In the genomic region with DNA sequence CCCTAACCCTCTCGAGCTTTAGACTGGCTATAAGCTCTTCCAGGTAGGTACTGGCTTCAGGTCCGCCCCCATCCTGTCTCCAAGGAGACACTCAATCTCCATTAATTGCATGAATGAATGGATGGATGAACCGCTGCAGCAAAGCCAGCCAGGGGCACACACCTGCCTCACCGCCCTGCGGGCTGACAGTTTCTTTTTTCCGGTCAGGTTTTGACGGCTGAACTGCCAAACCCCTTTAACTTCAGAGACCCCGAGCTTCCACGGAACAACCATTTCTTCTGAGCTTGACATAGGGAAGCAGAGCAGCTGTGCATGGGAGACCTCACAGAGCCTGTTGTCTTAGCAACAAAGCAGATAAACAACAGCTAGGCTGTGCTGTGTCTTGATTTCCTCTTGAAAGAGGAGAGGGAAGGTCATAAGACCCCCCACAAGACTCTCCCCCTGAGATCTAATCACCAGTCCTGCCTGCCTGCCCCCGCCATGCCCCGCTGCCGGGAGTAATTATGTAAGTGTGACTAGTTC, we compare ENCODE assay signal across 10 mouse cellular contexts. TPM values are rescaled to one million over a fixed set of nuclear protein-coding genes. Genes with fewer than 3 reads are reported as not detected.
DNase-seq lines count a peak whose midpoint lies in the region; ATAC-seq lines count a peak whose summit lies in the region.
"Had no signal": no experiment of that assay in that cellular context is flagged by ENCODE, and none has a peak within 500 bp of the region (broad histone marks: within the 10 kb centered on the region; RNA-seq: fewer than 3 reads in every experiment).

No protein-coding gene starts in this region.

- H3K4me2 ChIP-seq in forebrain, embryonic 16.5 days (ENCODE audit: low read length) = no peak overlapping the region
- H3K4me2 ChIP-seq: liver, embryonic 11.5 days had no signal

- WGBS in forebrain, embryonic 16.5 days = 44% methylated on average over 12 of the region's 12 CpGs
- 31% methylated on average over 12 of the region's 12 CpGs for WGBS in midbrain, embryonic 10.5 days

- intact Hi-C loops in heart, postnatal 10 days (cut with DNase I) = no loop called here

- H3K27me3 ChIP-seq in forebrain, embryonic 16.5 days (replicated peaks; ENCODE audit: control insufficient read depth, insufficient read depth, low read length) = no peaks in the 10 kb centered on the region
- peaks cover 12% of the 10 kb centered on the region; the same call in 1 of the 2 replicates for H3K27me3 ChIP-seq in midbrain, embryonic 10.5 days (ENCODE audit: low read depth, poor library complexity, severe bottlenecking)
- H3K27me3 ChIP-seq: Patski had no signal

- H3K36me3 ChIP-seq in forebrain, embryonic 16.5 days (ENCODE audit: control insufficient read depth, insufficient read depth) = no peaks in the 10 kb centered on the region
- H3K36me3 ChIP-seq in midbrain, embryonic 10.5 days = no peaks in the 10 kb centered on the region

- no peak overlapping the region for H3K9ac ChIP-seq in forebrain, embryonic 16.5 days (replicated peaks; ENCODE audit: low read depth, low read length)

- peaks cover 11% of the 10 kb centered on the region; the same call in 1 of the 2 replicates for H3K4me1 ChIP-seq in forebrain, embryonic 16.5 days (replicated peaks; ENCODE audit: control insufficient read depth, insufficient read depth, low read length)
- H3K4me1 ChIP-seq in midbrain, embryonic 10.5 days = peaks cover 50% of the 10 kb centered on the region

- no peak overlapping the region for H3K4me3 ChIP-seq in forebrain, embryonic 16.5 days (replicated peaks; ENCODE audit: low read length)
- H3K4me3 ChIP-seq in midbrain, embryonic 10.5 days = no peak overlapping the region

- peak; percentile 88 for DNase-seq in heart, adult 11 months
- DNase-seq in heart, postnatal 10 days = no peak
- DNase-seq in R1 (ENCODE audit: low read depth, low spot score) = peak; percentile 70
- peak; percentile 59 for DNase-seq in midbrain, embryonic 10.5 days (ENCODE audit: low spot score)
- DNase-seq in ovary, postnatal 14 days (ENCODE audit: low spot score) = no peak
- DNase-seq in adrenal gland, postnatal 4 days (ENCODE audit: low spot score in 2 of 2) = no peak

- peaks cover 2% of the 10 kb centered on the region; the same call in 1 of the 2 replicates for H3K9me3 ChIP-seq in forebrain, embryonic 16.5 days (ENCODE audit: control insufficient read depth, low read length)
- no peaks in the 10 kb centered on the region for H3K9me3 ChIP-seq in midbrain, embryonic 10.5 days (replicated peaks)

- no peak overlapping the region for H3K27ac ChIP-seq in forebrain, embryonic 16.5 days (ENCODE audit: low read length)
- H3K27ac ChIP-seq in midbrain, embryonic 10.5 days (replicated peaks) = peak overlapping the region; percentile 80

- peak; percentile 43; the same call in 1 of the 2 replicates for ATAC-seq in forebrain, embryonic 16.5 days
- no peak for ATAC-seq in monocyte, adult 5-6 weeks (replicated peaks; ENCODE audit: insufficient number of reproducible peaks, low FRiP score, low TSS enrichment, poor library complexity, severe bottlenecking)
- ATAC-seq: Patski had no signal

RNA-seq across cellular contexts. Expression of a gene that starts 22.1 kb away (rescaled TPM):
- 1 to 10 TPM in 1 of 2 experiments, under 1 TPM in 1; 0.96 to 1.0 TPM for total RNA-seq in heart, postnatal 10 days (2021)
- polyA plus RNA-seq in forebrain, embryonic 16.5 days (2015; fragmentation: Nextera tagmentation; extraction: Ambion mirVana) = 0.11 TPM in 1 of 2 replicates, not detected in the other
- 0.15 and 0.31 TPM in 2 replicates for polyA plus RNA-seq in midbrain, embryonic 10.5 days (2016; fragmentation: Nextera tagmentation; extraction: Ambion mirVana)
- 1 to 10 TPM in 1 of 2 experiments, under 1 TPM in 1; 0.42 to 3.1 TPM for total RNA-seq in adrenal gland, postnatal 4 days (2021)
- 1.4 to 5.0 TPM (median 1.9 TPM) in 3 replicates for total RNA-seq in monocyte, adult 5-6 weeks (2017)

Comparison
In these comparisons a context has a peak if more than half of its experiments do, and no peak if none do; other contexts are left out.
1. DNase-seq: peak in heart, adult 11 months (single experiment), R1 (single experiment) and midbrain, embryonic 10.5 days (single experiment); none in heart, postnatal 10 days (0 of 2), ovary, postnatal 14 days (single experiment) and adrenal gland, postnatal 4 days (0 of 2).